Mouse (Mus musculus): ENCODE measurements at regions not wholly inside any gene's neighbourhood (a gene's known extent, or its start where the extent isn't known, plus 50 kb on each side); places are given as distances from the start of the nearest gene placed in this dataset.
"Not testable (repeated sequence)": the region's sequence is repeated elsewhere in the genome, so short reads cannot be mapped to it uniquely, and the experiment has no call there.

DNA sequence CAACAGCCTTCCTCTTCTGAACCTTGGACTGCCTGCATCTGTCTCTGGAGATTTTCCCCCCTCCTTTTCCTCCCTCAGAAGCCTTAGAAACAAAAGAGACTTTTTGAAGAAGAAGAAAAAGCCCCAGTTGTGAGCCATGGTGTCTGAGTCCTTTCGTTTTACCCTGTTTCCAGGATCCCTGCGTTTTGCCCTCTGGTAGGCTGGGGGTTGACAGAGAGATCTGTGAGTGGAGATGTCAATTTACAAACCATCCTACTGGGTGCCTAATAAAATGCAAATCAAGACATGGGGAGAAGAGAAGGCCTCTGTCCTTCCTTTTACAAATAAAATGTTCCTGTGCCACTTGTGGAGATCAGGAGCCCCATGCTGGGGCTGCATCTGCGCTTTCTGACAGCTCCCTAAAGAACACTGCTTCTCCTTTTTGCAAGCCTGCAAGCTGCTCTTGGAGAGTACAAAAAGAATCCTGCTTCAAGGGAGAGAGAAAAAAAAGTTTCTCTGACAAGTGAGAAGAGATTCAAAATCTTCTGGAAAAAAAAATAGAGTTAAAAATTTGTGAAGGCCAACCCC lies 421.4 kb downstream of the Tox3 start:
- no peak overlapping the region for H3K9ac ChIP-seq (ENCODE audit: low read length)
- H3K9me3 ChIP-seq (ENCODE audit: control insufficient read depth, low read length) = no peaks in the 10 kb centered on the region
- DNase-seq (ENCODE audit: low spot score) (no peak), ATAC-seq (ENCODE audit: insufficient number of reproducible peaks, low FRiP score, low TSS enrichment, low read depth) (no peak)
- H3K27ac ChIP-seq (replicated peaks; ENCODE audit: low read depth, low read length) = no peak overlapping the region
- H3K4me1 ChIP-seq (ENCODE audit: control insufficient read depth, insufficient read depth, low read length) = no peaks in the 10 kb centered on the region
- WGBS = 20% methylated on average over 3 of the region's 3 CpGs
- H3K36me3 ChIP-seq (ENCODE audit: control insufficient read depth, insufficient read depth, low read length) = no peaks in the 10 kb centered on the region
- H3K4me2 ChIP-seq (ENCODE audit: low read depth, severe bottlenecking) = no peak overlapping the region
- no peak overlapping the region for H3K4me3 ChIP-seq (ENCODE audit: low read depth, low read length)
- no peaks in the 10 kb centered on the region for H3K27me3 ChIP-seq (ENCODE audit: control insufficient read depth, insufficient read depth, low read length)

DNA sequence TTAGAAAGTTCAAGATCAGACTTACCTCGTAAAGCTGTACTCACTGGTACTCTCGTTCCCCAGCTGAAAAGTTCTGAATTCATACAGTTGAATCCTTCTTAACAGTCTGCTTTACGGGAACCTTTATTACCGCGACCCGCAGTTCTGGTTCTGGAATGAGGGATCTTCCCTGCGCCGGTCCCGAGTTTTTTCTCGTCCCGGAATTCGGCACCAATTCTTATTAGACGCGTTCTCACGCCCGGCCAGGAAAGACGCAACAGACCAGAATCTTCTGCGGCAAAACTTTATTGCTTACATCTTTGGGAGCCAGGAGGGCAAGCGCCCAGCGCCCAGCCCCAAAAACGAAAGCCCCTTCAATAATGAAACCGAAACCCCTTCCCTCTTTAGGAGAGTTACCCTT lies 423.4 kb downstream of the Tox3 start:
- not testable (repeated sequence) for H3K4me1 ChIP-seq (ENCODE audit: control insufficient read depth, insufficient read depth, low read length); H3K9ac ChIP-seq (ENCODE audit: low read length); H3K9me3 ChIP-seq (ENCODE audit: control insufficient read depth, low read length); H3K27me3 ChIP-seq (ENCODE audit: control insufficient read depth, insufficient read depth, low read length); ATAC-seq (ENCODE audit: insufficient number of reproducible peaks, low FRiP score, low TSS enrichment, low read depth); H3K36me3 ChIP-seq (ENCODE audit: control insufficient read depth, insufficient read depth, low read length); H3K27ac ChIP-seq (replicated peaks; ENCODE audit: low read depth, low read length); H3K4me3 ChIP-seq (ENCODE audit: low read depth, low read length); DNase-seq (ENCODE audit: low spot score); H3K4me2 ChIP-seq (ENCODE audit: low read depth, severe bottlenecking)
- 96% methylated on average over 8 of the region's 22 CpGs for WGBS

DNA sequence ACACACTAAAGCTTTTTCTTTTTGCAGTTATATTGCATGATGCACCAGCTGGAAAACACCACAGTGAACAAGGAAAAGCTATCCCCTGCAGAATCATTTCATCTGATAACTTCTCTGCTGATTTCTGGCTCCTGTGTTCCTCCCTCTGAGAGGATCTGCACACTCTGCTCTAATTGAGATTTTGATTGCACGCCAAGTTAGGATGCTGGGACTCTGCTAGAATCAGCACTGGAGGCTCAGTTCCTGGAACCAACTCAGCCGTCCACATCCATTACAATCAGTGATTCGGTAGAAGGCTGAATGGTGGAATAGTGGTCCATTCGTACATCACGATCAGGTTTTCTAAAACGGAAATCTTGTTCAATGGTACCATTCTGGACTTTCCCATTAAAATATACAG lies 434.1 kb downstream of the Tox3 start:
- no peak for DNase-seq (ENCODE audit: low spot score)
- no peaks in the 10 kb centered on the region for H3K4me1 ChIP-seq (ENCODE audit: control insufficient read depth, insufficient read depth, low read length)
- no peak overlapping the region for H3K9ac ChIP-seq (ENCODE audit: low read length)
- no peak overlapping the region for H3K4me2 ChIP-seq (ENCODE audit: low read depth, severe bottlenecking)
- no peak overlapping the region for H3K4me3 ChIP-seq (ENCODE audit: low read depth, low read length)
- 95% methylated on average over 6 of the region's 6 CpGs for WGBS
- no peak overlapping the region for H3K27ac ChIP-seq (replicated peaks; ENCODE audit: low read depth, low read length)
- H3K27me3 ChIP-seq (ENCODE audit: control insufficient read depth, insufficient read depth, low read length) = no peaks in the 10 kb centered on the region
- H3K9me3 ChIP-seq (ENCODE audit: control insufficient read depth, low read length) = no peaks in the 10 kb centered on the region
- H3K36me3 ChIP-seq (ENCODE audit: control insufficient read depth, insufficient read depth, low read length) = no peaks in the 10 kb centered on the region
- no peak for ATAC-seq (ENCODE audit: insufficient number of reproducible peaks, low FRiP score, low TSS enrichment, low read depth)

DNA sequence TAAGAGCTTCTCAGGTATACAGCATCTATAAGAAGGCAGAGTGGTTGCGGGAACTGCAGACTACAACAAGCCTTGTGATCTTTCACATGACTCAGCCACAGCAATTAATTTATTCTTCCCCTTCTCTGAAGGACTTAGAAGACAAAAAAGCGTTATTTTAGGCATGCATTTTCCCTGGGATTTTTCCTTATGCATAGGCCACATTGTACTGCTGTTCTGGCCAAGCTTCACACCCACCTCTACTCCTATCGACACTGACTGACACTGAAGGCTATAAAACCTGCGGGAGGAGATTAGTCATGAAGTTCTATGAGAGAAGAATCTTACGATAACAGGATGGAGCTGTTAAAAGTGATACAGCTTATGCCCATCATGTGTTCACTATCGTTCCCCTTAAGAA lies 441.9 kb downstream of the Tox3 start:
- Histone ChIP-seq H3K27ac (replicated peaks; ENCODE audit: low read depth, low read length) (no peak overlapping the region), H3K9me3 (ENCODE audit: control insufficient read depth, low read length) (no peaks in the 10 kb centered on the region), H3K9ac (ENCODE audit: low read length) (no peak overlapping the region), H3K4me2 (ENCODE audit: low read depth, severe bottlenecking) (no peak overlapping the region), H3K27me3 (ENCODE audit: control insufficient read depth, insufficient read depth, low read length) (no peaks in the 10 kb centered on the region), H3K4me3 (ENCODE audit: low read depth, low read length) (no peak overlapping the region), H3K4me1 (ENCODE audit: control insufficient read depth, insufficient read depth, low read length) (no peaks in the 10 kb centered on the region), H3K36me3 (ENCODE audit: control insufficient read depth, insufficient read depth, low read length) (no peaks in the 10 kb centered on the region)
- WGBS = 85% methylated on average over 6 of the region's 6 CpGs
- ATAC-seq (ENCODE audit: insufficient number of reproducible peaks, low FRiP score, low TSS enrichment, low read depth) (no peak), DNase-seq (ENCODE audit: low spot score) (no peak)

DNA sequence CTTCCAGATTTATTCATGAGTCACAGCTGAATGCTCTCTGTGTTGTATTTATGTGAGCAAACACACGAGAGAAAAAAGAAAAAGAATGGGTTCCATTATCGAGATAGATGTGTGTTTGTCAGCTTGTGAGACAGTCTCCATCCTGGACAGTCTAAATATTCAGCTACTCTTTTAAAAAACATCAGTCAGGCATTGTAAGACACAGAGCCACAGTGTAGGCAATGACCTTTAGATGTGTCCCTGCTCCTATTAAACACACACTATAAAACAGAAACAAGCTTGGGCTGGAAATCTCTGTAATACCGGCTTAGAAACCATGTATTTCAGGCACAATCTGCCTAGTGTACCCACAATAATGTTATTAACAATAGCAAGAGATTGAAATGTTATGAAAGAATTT lies 442.6 kb downstream of the Tox3 start:
- no peak overlapping the region for H3K27ac ChIP-seq (replicated peaks; ENCODE audit: low read depth, low read length)
- no peak for DNase-seq (ENCODE audit: low spot score)
- H3K4me1 ChIP-seq (ENCODE audit: control insufficient read depth, insufficient read depth, low read length) = no peaks in the 10 kb centered on the region
- no peak overlapping the region for H3K4me3 ChIP-seq (ENCODE audit: low read depth, low read length)
- no peaks in the 10 kb centered on the region for H3K36me3 ChIP-seq (ENCODE audit: control insufficient read depth, insufficient read depth, low read length)
- ATAC-seq (ENCODE audit: insufficient number of reproducible peaks, low FRiP score, low TSS enrichment, low read depth) = no peak
- no peaks in the 10 kb centered on the region for H3K27me3 ChIP-seq (ENCODE audit: control insufficient read depth, insufficient read depth, low read length)
- H3K4me2 ChIP-seq (ENCODE audit: low read depth, severe bottlenecking) = no peak overlapping the region
- WGBS = 77% methylated on average over 3 of the region's 3 CpGs
- H3K9me3 ChIP-seq (ENCODE audit: control insufficient read depth, low read length) = no peaks in the 10 kb centered on the region
- no peak overlapping the region for H3K9ac ChIP-seq (ENCODE audit: low read length)

DNA sequence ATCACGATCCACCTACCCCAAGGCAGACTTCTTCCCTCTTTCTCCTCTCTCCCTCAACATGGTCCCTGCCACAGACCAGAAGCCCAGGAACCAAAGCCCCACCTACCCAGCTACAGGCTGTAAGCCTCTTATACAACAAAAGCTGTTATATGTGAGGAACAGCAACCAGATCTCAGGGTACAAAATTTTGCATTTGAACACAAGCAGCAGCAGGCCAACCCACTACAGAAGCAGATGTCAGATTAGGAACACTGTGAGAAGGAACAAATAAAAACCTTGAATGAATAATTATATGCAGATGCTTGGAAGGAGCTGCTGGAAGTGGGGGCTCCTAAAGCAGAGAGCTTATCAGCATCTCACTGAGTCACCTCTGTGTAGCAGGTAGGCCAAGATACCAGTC lies 444.8 kb downstream of the Tox3 start:
- Histone ChIP-seq H3K4me2 (ENCODE audit: low read depth, severe bottlenecking) (no peak overlapping the region), H3K9me3 (ENCODE audit: control insufficient read depth, low read length) (no peaks in the 10 kb centered on the region), H3K36me3 (ENCODE audit: control insufficient read depth, insufficient read depth, low read length) (no peaks in the 10 kb centered on the region), H3K27ac (replicated peaks; ENCODE audit: low read depth, low read length) (no peak overlapping the region), H3K4me1 (ENCODE audit: control insufficient read depth, insufficient read depth, low read length) (no peaks in the 10 kb centered on the region), H3K27me3 (ENCODE audit: control insufficient read depth, insufficient read depth, low read length) (no peaks in the 10 kb centered on the region), H3K9ac (ENCODE audit: low read length) (no peak overlapping the region), H3K4me3 (ENCODE audit: low read depth, low read length) (no peak overlapping the region)
- ATAC-seq (ENCODE audit: insufficient number of reproducible peaks, low FRiP score, low TSS enrichment, low read depth) (no peak), DNase-seq (ENCODE audit: low spot score) (no peak)
- WGBS = 81% methylated on average over 1 of the region's 1 CpGs

DNA sequence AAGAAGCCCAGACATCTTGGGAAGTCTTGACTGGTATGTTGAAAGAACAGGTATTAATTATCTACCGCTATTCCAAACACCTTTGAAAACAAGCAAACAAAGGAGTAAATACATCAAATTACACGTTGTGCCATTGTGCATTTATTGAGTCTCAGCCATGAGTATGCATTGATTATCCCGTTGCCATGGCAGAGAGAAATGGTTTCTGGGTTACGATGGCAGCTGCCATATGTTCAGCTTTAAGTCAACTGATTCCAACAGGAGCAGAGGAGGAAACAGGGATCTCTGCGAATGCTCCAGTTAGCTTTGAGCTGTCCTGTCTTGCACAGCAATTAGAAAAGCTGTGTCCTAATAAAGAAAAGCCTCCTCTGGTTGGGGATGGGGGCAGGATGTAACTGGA lies 475.4 kb downstream of the Tox3 start:
- Histone ChIP-seq H3K36me3 (ENCODE audit: control insufficient read depth, insufficient read depth, low read length) (no peaks in the 10 kb centered on the region), H3K27ac (replicated peaks; ENCODE audit: low read depth, low read length) (no peak overlapping the region), H3K27me3 (ENCODE audit: control insufficient read depth, insufficient read depth, low read length) (no peaks in the 10 kb centered on the region), H3K9me3 (ENCODE audit: control insufficient read depth, low read length) (no peaks in the 10 kb centered on the region), H3K4me1 (ENCODE audit: control insufficient read depth, insufficient read depth, low read length) (no peaks in the 10 kb centered on the region), H3K9ac (ENCODE audit: low read length) (no peak overlapping the region), H3K4me3 (ENCODE audit: low read depth, low read length) (no peak overlapping the region), H3K4me2 (ENCODE audit: low read depth, severe bottlenecking) (no peak overlapping the region)
- ATAC-seq (ENCODE audit: insufficient number of reproducible peaks, low FRiP score, low TSS enrichment, low read depth) (no peak), DNase-seq (ENCODE audit: low spot score) (no peak)
- WGBS = 71% methylated on average over 5 of the region's 5 CpGs

DNA sequence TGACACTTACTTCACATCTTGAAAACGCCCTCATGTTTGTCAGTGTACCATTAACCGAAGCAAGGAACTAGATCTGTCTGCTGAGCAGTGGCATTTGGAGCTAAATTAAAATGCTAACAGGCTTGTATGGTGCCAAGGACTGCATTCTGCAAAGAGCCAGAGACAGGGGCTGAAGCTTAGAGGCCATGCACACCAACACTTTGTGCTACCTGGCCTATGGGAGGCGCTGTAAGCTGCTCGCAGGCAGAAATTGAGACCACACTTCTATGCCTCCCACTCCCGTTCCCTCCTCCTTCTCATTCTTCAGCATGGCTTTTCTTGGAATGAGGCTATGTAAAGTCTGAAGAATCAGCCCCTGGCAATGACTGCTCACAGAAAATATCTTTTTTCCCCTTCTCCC lies 476.2 kb downstream of the Tox3 start:
- no peak overlapping the region for H3K4me2 ChIP-seq (ENCODE audit: low read depth, severe bottlenecking)
- ATAC-seq (ENCODE audit: insufficient number of reproducible peaks, low FRiP score, low TSS enrichment, low read depth) (no peak), DNase-seq (ENCODE audit: low spot score) (no peak)
- no peak overlapping the region for H3K4me3 ChIP-seq (ENCODE audit: low read depth, low read length)
- WGBS = 81% methylated on average over 5 of the region's 5 CpGs
- no peak overlapping the region for H3K9ac ChIP-seq (ENCODE audit: low read length)
- no peaks in the 10 kb centered on the region for H3K4me1 ChIP-seq (ENCODE audit: control insufficient read depth, insufficient read depth, low read length)
- H3K27me3 ChIP-seq (ENCODE audit: control insufficient read depth, insufficient read depth, low read length) = no peaks in the 10 kb centered on the region
- H3K27ac ChIP-seq (replicated peaks; ENCODE audit: low read depth, low read length) = no peak overlapping the region
- H3K36me3 ChIP-seq (ENCODE audit: control insufficient read depth, insufficient read depth, low read length) = no peaks in the 10 kb centered on the region
- H3K9me3 ChIP-seq (ENCODE audit: control insufficient read depth, low read length) = no peaks in the 10 kb centered on the region

DNA sequence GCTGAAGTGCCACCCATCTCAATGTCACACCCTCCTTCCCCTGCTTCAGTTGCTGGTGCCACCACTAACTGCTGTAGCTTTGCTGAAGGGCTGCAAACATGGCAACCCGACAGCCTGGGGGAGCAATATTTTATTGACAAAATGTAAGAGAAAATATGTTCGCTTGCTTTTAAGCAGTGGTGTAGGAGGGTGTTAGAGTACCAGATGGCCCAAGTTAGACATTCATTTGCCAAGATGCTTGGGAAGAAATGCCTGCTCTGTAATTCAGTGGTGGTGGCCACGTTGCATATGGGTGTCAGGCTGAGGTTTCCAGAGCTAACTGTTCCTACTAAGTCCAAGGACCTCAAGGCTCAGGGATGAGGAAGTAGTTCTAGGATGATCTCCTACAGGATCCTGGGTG lies 488.3 kb downstream of the Tox3 start:
- Histone ChIP-seq H3K36me3 (ENCODE audit: control insufficient read depth, insufficient read depth, low read length) (no peaks in the 10 kb centered on the region), H3K4me2 (ENCODE audit: low read depth, severe bottlenecking) (no peak overlapping the region), H3K9me3 (ENCODE audit: control insufficient read depth, low read length) (no peaks in the 10 kb centered on the region), H3K9ac (ENCODE audit: low read length) (no peak overlapping the region), H3K27ac (replicated peaks; ENCODE audit: low read depth, low read length) (no peak overlapping the region), H3K4me1 (ENCODE audit: control insufficient read depth, insufficient read depth, low read length) (no peaks in the 10 kb centered on the region), H3K27me3 (ENCODE audit: control insufficient read depth, insufficient read depth, low read length) (no peaks in the 10 kb centered on the region), H3K4me3 (ENCODE audit: low read depth, low read length) (no peak overlapping the region)
- DNase-seq (ENCODE audit: low spot score) = no peak
- ATAC-seq (ENCODE audit: insufficient number of reproducible peaks, low FRiP score, low TSS enrichment, low read depth) = no peak
- 89% methylated on average over 3 of the region's 3 CpGs for WGBS
